Mouse (Mus musculus): ENCODE results near the gene Parp8.

DNA sequence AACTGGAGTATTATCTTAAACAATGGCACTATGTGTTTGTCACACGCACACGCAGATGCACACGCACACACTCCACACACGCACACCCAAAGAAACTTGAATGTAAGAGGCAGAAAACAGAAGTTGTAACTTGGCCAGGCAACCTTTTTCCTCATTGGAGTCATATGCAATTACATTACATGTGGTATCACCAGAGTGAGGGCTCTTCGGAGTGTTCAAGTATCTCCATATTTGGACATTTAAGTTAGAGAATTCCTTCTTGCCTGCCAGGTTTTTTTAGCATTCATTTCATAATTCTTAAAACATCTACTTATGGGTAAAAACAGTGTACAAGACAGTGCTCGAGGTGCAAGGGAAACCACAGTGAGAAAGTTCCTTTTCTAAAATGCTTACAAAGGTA, 6.7 kb downstream of the Parp8 start:
- TF ChIP-seq CTCF (IDR thresholded peaks at IDR 0.05; ENCODE audit: borderline replicate concordance, insufficient read depth, low read length), result no peak
- TF ChIP-seq POLR2A (IDR thresholded peaks at IDR 0.05; ENCODE audit: low read depth, low read length), result no peak

Data from embryonic fibroblast, embryonic 13.5 days (primary cell).